Mouse (Mus musculus): ENCODE results near the gene Cryba4. TPM values are rescaled to one million over a fixed set of nuclear protein-coding genes. Genes with fewer than 3 reads are reported as not detected.
A peak's percentile ranks its signal among the peaks of the same experiment; 100 is the strongest.

Gene Cryba4
- polyA plus RNA-seq, 2 experiments from 2014 or later: not detected

- ATAC-seq: no peak
These were observed 16.5 kb downstream of the Cryba4 start for GRCm38 (mm10) chr5:112235806-112236205.

GRCm38 (mm10) chr5:112228240-112229076 is 23.9 kb downstream of the Cryba4 start:
- no peak for ATAC-seq

GRCm38 (mm10) chr5:112227898-112228239 is 24.4 kb downstream of the Cryba4 start:
- no peak for ATAC-seq

- no peak for ATAC-seq
These were observed 25.0 kb downstream of the Cryba4 start for GRCm38 (mm10) chr5:112227354-112227753.

- no peak for ATAC-seq
These were observed 26.7 kb downstream of the Cryba4 start for GRCm38 (mm10) chr5:112225591-112225990.

- peak; percentile 82 for ATAC-seq
These were observed 32.1 kb downstream of the Cryba4 start for GRCm38 (mm10) chr5:112220203-112220602.

- no peak for ATAC-seq
These were observed 32.9 kb downstream of the Cryba4 start for GRCm38 (mm10) chr5:112219398-112219797.

GRCm38 (mm10) chr5:112218679-112219078 is 33.6 kb downstream of the Cryba4 start:
- ATAC-seq: no peak

GRCm38 (mm10) chr5:112217031-112217430 is 35.3 kb downstream of the Cryba4 start:
- no peak for ATAC-seq

GRCm38 (mm10) chr5:112216335-112216734 is 36.0 kb downstream of the Cryba4 start:
- no peak for ATAC-seq

- no peak for ATAC-seq
These were observed 36.5 kb downstream of the Cryba4 start for GRCm38 (mm10) chr5:112215801-112216251.

GRCm38 (mm10) chr5:112215291-112215751 is 37.0 kb downstream of the Cryba4 start:
- ATAC-seq: no peak

- peak; percentile 85 for ATAC-seq
These were observed 37.9 kb downstream of the Cryba4 start for GRCm38 (mm10) chr5:112214419-112214818.

- no peak for ATAC-seq
These were observed 38.7 kb downstream of the Cryba4 start for GRCm38 (mm10) chr5:112213331-112214240.

GRCm38 (mm10) chr5:112212711-112213264 is 39.5 kb downstream of the Cryba4 start:
- ATAC-seq: no peak

GRCm38 (mm10) chr5:112211911-112212310 is 40.4 kb downstream of the Cryba4 start:
- ATAC-seq: no peak

GRCm38 (mm10) chr5:112210104-112210503 is 42.2 kb downstream of the Cryba4 start:
- ATAC-seq: no peak

GRCm38 (mm10) chr5:112208321-112208720 is 44.0 kb downstream of the Cryba4 start:
- no peak for ATAC-seq

GRCm38 (mm10) chr5:112206543-112207255 is 45.6 kb downstream of the Cryba4 start:
- ATAC-seq: no peak

GRCm38 (mm10) chr5:112199656-112200055 is 52.7 kb downstream of the Cryba4 start:
- no peak for ATAC-seq

Measured in activated CD4-positive, CD25-positive, alpha-beta regulatory T cell, adult 4 months (primary cell).